Comparison of ENCODE assay signal across 11 mouse cellular contexts in the genomic region with DNA sequence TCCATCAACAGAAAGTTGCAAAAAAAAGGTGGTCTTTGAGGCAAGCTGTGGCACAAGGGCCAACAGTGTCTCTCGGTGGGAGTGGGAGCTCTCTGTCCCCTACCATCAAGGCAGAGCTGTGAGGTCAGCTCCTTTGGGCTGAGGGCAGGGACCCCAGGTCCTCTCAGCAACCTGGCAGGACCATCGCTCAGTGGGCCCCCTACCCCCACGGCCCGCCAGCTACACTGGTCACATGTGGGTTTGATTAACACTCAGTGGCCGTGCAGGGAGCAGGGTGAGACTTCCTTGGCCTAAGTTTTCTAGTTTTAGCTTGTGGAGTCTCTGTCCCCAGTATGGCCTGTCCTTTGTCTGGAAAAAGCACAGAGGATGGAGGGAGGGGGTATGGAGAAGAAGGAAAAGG. TPM values are rescaled to one million over a fixed set of nuclear protein-coding genes. Genes with fewer than 3 reads are reported as not detected.
DNase-seq lines count a peak whose midpoint lies in the region; ATAC-seq and TF ChIP-seq lines count a peak whose summit lies in the region.
"Had no signal": no experiment of that assay in that cellular context is flagged by ENCODE, and none has a peak within 500 bp of the region (broad histone marks: within the 10 kb centered on the region; RNA-seq: fewer than 3 reads in every experiment).

No protein-coding gene starts in this region.

- no peaks in the 10 kb centered on the region; the same call in 1 of the 2 replicates for H3K36me3 ChIP-seq in forebrain, embryonic 12.5 days (replicated peaks)
- no peaks in the 10 kb centered on the region for H3K36me3 ChIP-seq in hindbrain, postnatal 0 days (ENCODE audit: insufficient read depth, low read length)
- H3K36me3 ChIP-seq in midbrain, postnatal 0 days (ENCODE audit: insufficient read depth, low read length), result no peaks in the 10 kb centered on the region

- intact Hi-C loops in left cerebral cortex, adult 2 months (cut with DNase I), result no loop called here
- intact Hi-C loops in left cerebral cortex, postnatal 10 days (cut with DNase I), result no loop called here

- no peak for TF ChIP-seq CTCF in left cerebral cortex, adult 2 months (IDR thresholded peaks at IDR 0.05)
- TF ChIP-seq CTCF in hindbrain, postnatal 0 days (IDR thresholded peaks at IDR 0.05; ENCODE audit: low read depth), result no peak
- TF ChIP-seq CTCF in midbrain, postnatal 0 days (IDR thresholded peaks at IDR 0.05), result no peak

- no peaks in the 10 kb centered on the region for H3K9me3 ChIP-seq in forebrain, embryonic 12.5 days
- no peaks in the 10 kb centered on the region for H3K9me3 ChIP-seq in hindbrain, postnatal 0 days (ENCODE audit: low read length)
- no peaks in the 10 kb centered on the region for H3K9me3 ChIP-seq in midbrain, postnatal 0 days (ENCODE audit: low read length)

- no peak for DNase-seq in left cerebral cortex, adult 2 months (ENCODE audit: extremely low spot score in 1 of 2, low spot score in 2 of 2)
- DNase-seq in left cerebral cortex, postnatal 10 days (ENCODE audit: extremely low spot score in 1 of 2, low spot score in 2 of 2), result no peak
- no peak for DNase-seq in hindbrain, postnatal 0 days (ENCODE audit: low spot score)
- DNase-seq in midbrain, postnatal 0 days (ENCODE audit: low spot score), result no peak
- no peak for DNase-seq in testis, postnatal 14 days (ENCODE audit: low spot score)
- no peak for DNase-seq in ovary, postnatal 36 days (ENCODE audit: low spot score)
- DNase-seq in kidney, postnatal 10 days, result no peak
- DNase-seq: cerebellum, adult 11 months; kidney, adult 18-20 months; spleen, adult 18-20 months had no signal

- H3K9ac ChIP-seq in forebrain, embryonic 12.5 days, result peak overlapping the region; percentile 98
- 0 out of 2 replicates have a peak overlapping the region, but pooled peaks have one; percentile 85 for H3K9ac ChIP-seq in hindbrain, postnatal 0 days (replicated peaks; ENCODE audit: low read length)
- peak overlapping the region; percentile 81; the same call in 1 of the 2 replicates for H3K9ac ChIP-seq in midbrain, postnatal 0 days (replicated peaks; ENCODE audit: low read length, poor library complexity, severe bottlenecking)

- H3K27me3 ChIP-seq in forebrain, embryonic 12.5 days, result no peaks in the 10 kb centered on the region
- no peaks in the 10 kb centered on the region for H3K27me3 ChIP-seq in hindbrain, postnatal 0 days (ENCODE audit: insufficient read depth, low read length)
- no peaks in the 10 kb centered on the region for H3K27me3 ChIP-seq in midbrain, postnatal 0 days (ENCODE audit: insufficient read depth, low read length)

- H3K4me1 ChIP-seq in forebrain, embryonic 12.5 days, result peaks cover 65% of the 10 kb centered on the region
- 0 out of 2 replicates have a peak, but pooled peaks cover 7% of the 10 kb centered on the region for H3K4me1 ChIP-seq in hindbrain, postnatal 0 days (ENCODE audit: insufficient read depth, low read length)
- H3K4me1 ChIP-seq in midbrain, postnatal 0 days (ENCODE audit: insufficient read depth, low read length), result peaks cover 18% of the 10 kb centered on the region; the same call in 1 of the 2 replicates

- 48% methylated on average over 5 of the region's 5 CpGs for WGBS in forebrain, embryonic 12.5 days
- 32% methylated on average over 5 of the region's 5 CpGs for WGBS in hindbrain, postnatal 0 days
- 16% methylated on average over 5 of the region's 5 CpGs for WGBS in midbrain, postnatal 0 days

- H3K4me2 ChIP-seq in forebrain, embryonic 12.5 days, result peak overlapping the region; percentile 87
- H3K4me2 ChIP-seq in hindbrain, postnatal 0 days (ENCODE audit: low read depth, low read length), result peak overlapping the region; percentile 85
- H3K4me2 ChIP-seq in midbrain, postnatal 0 days (ENCODE audit: low read depth, low read length, poor library complexity, severe bottlenecking), result peak overlapping the region; percentile 86

- H3K27ac ChIP-seq in left cerebral cortex, adult 2 months, result no peak overlapping the region
- no peak overlapping the region for H3K27ac ChIP-seq in forebrain, embryonic 12.5 days
- no peak overlapping the region for H3K27ac ChIP-seq in hindbrain, postnatal 0 days
- H3K27ac ChIP-seq in midbrain, postnatal 0 days (ENCODE audit: low read depth, low read length), result peak overlapping the region; percentile 32; the same call in 1 of the 2 replicates

- no peak for ATAC-seq in forebrain, embryonic 12.5 days (ENCODE audit: low FRiP score)
- no peak for ATAC-seq in hindbrain, postnatal 0 days
- no peak for ATAC-seq in midbrain, postnatal 0 days (ENCODE audit: low FRiP score)

- peak overlapping the region; percentile 68; the same call in 1 of the 2 replicates for H3K4me3 ChIP-seq in left cerebral cortex, adult 2 months
- peak overlapping the region; percentile 93 for H3K4me3 ChIP-seq in forebrain, embryonic 12.5 days (replicated peaks)
- H3K4me3 ChIP-seq in hindbrain, postnatal 0 days (ENCODE audit: low read length), result peak overlapping the region; percentile 69; the same call in 1 of the 2 replicates
- peak overlapping the region; percentile 68 for H3K4me3 ChIP-seq in midbrain, postnatal 0 days (ENCODE audit: low read depth, low read length)

RNA-seq across cellular contexts. Expression of gene Efna2, which starts 1.5 kb away (rescaled TPM):
- 1 to 10 TPM; 6.8 to 7.2 TPM for total RNA-seq in left cerebral cortex, adult 2 months (2021)
- total RNA-seq in left cerebral cortex, postnatal 10 days (2021), result 10 to 100 TPM; 18.4 to 19.1 TPM
- polyA plus RNA-seq in forebrain, embryonic 12.5 days (2016; fragmentation: Nextera tagmentation; extraction: Ambion mirVana), result 36.4 and 48.9 TPM in 2 replicates
- 24.0 and 32.8 TPM in 2 replicates for total RNA-seq in hindbrain, postnatal 0 days (2014; rRNA removed)
- 23.2 and 23.8 TPM in 2 replicates for polyA plus RNA-seq in hindbrain, postnatal 0 days (2015; fragmentation: Nextera tagmentation; extraction: Ambion mirVana)
- total RNA-seq in midbrain, postnatal 0 days (2014; rRNA removed), result 45.1 and 51.1 TPM in 2 replicates
- 52.1 and 58.4 TPM in 2 replicates for polyA plus RNA-seq in midbrain, postnatal 0 days (2015; fragmentation: Nextera tagmentation; extraction: Ambion mirVana)

RNA-seq across cellular contexts. Expression of gene 1600002K03Rik, which starts 8.1 kb away (rescaled TPM):
- total RNA-seq in left cerebral cortex, adult 2 months (2021), result 1 to 10 TPM; 6.0 to 8.1 TPM
- total RNA-seq in left cerebral cortex, postnatal 10 days (2021), result 1 to 10 TPM; 4.5 TPM
- polyA plus RNA-seq in forebrain, embryonic 12.5 days (2016; fragmentation: Nextera tagmentation; extraction: Ambion mirVana), result 11.1 and 11.6 TPM in 2 replicates
- 2.6 and 3.2 TPM in 2 replicates for total RNA-seq in hindbrain, postnatal 0 days (2014; rRNA removed)
- polyA plus RNA-seq in hindbrain, postnatal 0 days (2015; fragmentation: Nextera tagmentation; extraction: Ambion mirVana), result 4.3 and 4.4 TPM in 2 replicates
- 2.3 and 2.8 TPM in 2 replicates for total RNA-seq in midbrain, postnatal 0 days (2014; rRNA removed)
- 4.1 and 5.3 TPM in 2 replicates for polyA plus RNA-seq in midbrain, postnatal 0 days (2015; fragmentation: Nextera tagmentation; extraction: Ambion mirVana)

RNA-seq across cellular contexts. Expression of gene Cirbp, which starts 15.0 kb away (rescaled TPM):
- 10 to 100 TPM; 75.8 to 93.0 TPM for total RNA-seq in left cerebral cortex, adult 2 months (2021)
- total RNA-seq in left cerebral cortex, postnatal 10 days (2021), result 100 to 1,000 TPM; 138 to 151 TPM
- polyA plus RNA-seq in forebrain, embryonic 12.5 days (2016; fragmentation: Nextera tagmentation; extraction: Ambion mirVana), result 224 and 240 TPM in 2 replicates
- 257 and 261 TPM in 2 replicates for total RNA-seq in hindbrain, postnatal 0 days (2014; rRNA removed)
- 730 and 732 TPM in 2 replicates for polyA plus RNA-seq in hindbrain, postnatal 0 days (2015; fragmentation: Nextera tagmentation; extraction: Ambion mirVana)
- 315 and 337 TPM in 2 replicates for total RNA-seq in midbrain, postnatal 0 days (2014; rRNA removed)
- polyA plus RNA-seq in midbrain, postnatal 0 days (2015; fragmentation: Nextera tagmentation; extraction: Ambion mirVana), result 760 and 829 TPM in 2 replicates

RNA-seq across cellular contexts. Expression of gene Midn, which starts 32.8 kb away (rescaled TPM):
- 100 to 1,000 TPM in 1 of 2 experiments, 10 to 100 TPM in 1; 80.7 to 127 TPM for total RNA-seq in left cerebral cortex, adult 2 months (2021)
- 100 to 1,000 TPM in 1 of 2 experiments, 10 to 100 TPM in 1; 92.6 to 103 TPM for total RNA-seq in left cerebral cortex, postnatal 10 days (2021)
- polyA plus RNA-seq in forebrain, embryonic 12.5 days (2016; fragmentation: Nextera tagmentation; extraction: Ambion mirVana), result 45.0 and 50.3 TPM in 2 replicates
- total RNA-seq in hindbrain, postnatal 0 days (2014; rRNA removed), result 146 and 172 TPM in 2 replicates
- polyA plus RNA-seq in hindbrain, postnatal 0 days (2015; fragmentation: Nextera tagmentation; extraction: Ambion mirVana), result 14.7 and 15.8 TPM in 2 replicates
- total RNA-seq in midbrain, postnatal 0 days (2014; rRNA removed), result 114 and 143 TPM in 2 replicates
- polyA plus RNA-seq in midbrain, postnatal 0 days (2015; fragmentation: Nextera tagmentation; extraction: Ambion mirVana), result 16.3 and 17.2 TPM in 2 replicates

RNA-seq across cellular contexts. Expression of gene Cbarp, which starts 40.2 kb away (rescaled TPM):
- 100 to 1,000 TPM; 431 to 456 TPM for total RNA-seq in left cerebral cortex, adult 2 months (2021)
- 100 to 1,000 TPM; 394 to 415 TPM for total RNA-seq in left cerebral cortex, postnatal 10 days (2021)
- polyA plus RNA-seq in forebrain, embryonic 12.5 days (2016; fragmentation: Nextera tagmentation; extraction: Ambion mirVana), result 13.2 and 13.8 TPM in 2 replicates
- total RNA-seq in hindbrain, postnatal 0 days (2014; rRNA removed), result 270 and 288 TPM in 2 replicates
- polyA plus RNA-seq in hindbrain, postnatal 0 days (2015; fragmentation: Nextera tagmentation; extraction: Ambion mirVana), result 95.5 and 106 TPM in 2 replicates
- 273 and 276 TPM in 2 replicates for total RNA-seq in midbrain, postnatal 0 days (2014; rRNA removed)
- 120 and 121 TPM in 2 replicates for polyA plus RNA-seq in midbrain, postnatal 0 days (2015; fragmentation: Nextera tagmentation; extraction: Ambion mirVana)
